Mouse (Mus musculus): ENCODE results near the gene Zcchc4. TPM values are rescaled to one million over a fixed set of nuclear protein-coding genes. Genes with fewer than 3 reads are reported as not detected.

Zcchc4 gene
- polyA plus RNA-seq, 1 experiment, result 3.4 TPM

DNA sequence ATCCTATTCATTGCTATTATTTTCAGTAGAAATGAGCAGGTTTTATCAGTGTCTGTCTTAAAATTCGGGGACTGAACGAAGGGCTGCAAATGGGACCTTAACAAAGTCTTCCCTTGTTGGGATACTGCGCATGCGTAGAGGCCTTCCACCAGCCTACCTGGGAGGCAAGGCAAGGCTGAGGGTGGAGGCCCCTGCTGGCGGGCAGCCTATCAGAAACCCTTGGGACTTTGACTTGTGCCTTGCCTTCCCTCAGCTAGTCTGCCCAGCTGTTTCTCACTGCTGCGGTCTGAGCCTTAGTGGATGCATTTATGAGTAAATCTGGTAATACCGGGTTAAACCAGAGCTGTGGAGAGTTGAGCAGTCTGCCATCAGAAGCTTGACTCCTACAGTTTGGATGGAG, 38.1 kb downstream of the Zcchc4 start:
- H3K27ac ChIP-seq (ENCODE audit: insufficient read depth, low read depth, low read length), result no peak overlapping the region
- H3K27me3 ChIP-seq (ENCODE audit: control insufficient read depth, insufficient read depth, low read length), result no peaks in the 10 kb centered on the region
- TF ChIP-seq CTCF (IDR thresholded peaks at IDR 0.05; ENCODE audit: extremely low read depth, insufficient read length, insufficient replicate concordance, low read depth, low read length), result no peak
- TF ChIP-seq POLR2A (IDR thresholded peaks at IDR 0.05; ENCODE audit: low read depth, low read length), result no peak
- WGBS, result 51% methylated on average over 7 of the region's 7 CpGs
- peaks cover 21% of the 10 kb centered on the region for H3K36me3 ChIP-seq (ENCODE audit: control insufficient read depth, insufficient read depth, low read length)
- H3K4me3 ChIP-seq (ENCODE audit: low read depth, low read length), result no peak overlapping the region
- H3K4me1 ChIP-seq (ENCODE audit: control insufficient read depth, insufficient read depth, insufficient read length, low read length), result peaks cover 3% of the 10 kb centered on the region; the same call in 1 of the 2 replicates

GRCm38 (mm10) chr5:52818676-52819075, 43.5 kb downstream of the Zcchc4 start:
- TF ChIP-seq CTCF (IDR thresholded peaks at IDR 0.05; ENCODE audit: extremely low read depth, insufficient read length, insufficient replicate concordance, low read depth, low read length) (no peak), POLR2A (IDR thresholded peaks at IDR 0.05; ENCODE audit: low read depth, low read length) (no peak)
- no peaks in the 10 kb centered on the region for H3K27me3 ChIP-seq (ENCODE audit: control insufficient read depth, insufficient read depth, low read length)
- H3K27ac ChIP-seq (ENCODE audit: insufficient read depth, low read depth, low read length), result no peak overlapping the region
- no peak overlapping the region for H3K4me3 ChIP-seq (ENCODE audit: low read depth, low read length)
- peaks cover 2% of the 10 kb centered on the region; the same call in 1 of the 2 replicates for H3K4me1 ChIP-seq (ENCODE audit: control insufficient read depth, insufficient read depth, insufficient read length, low read length)
- 92% methylated on average over 7 of the region's 7 CpGs for WGBS
- H3K36me3 ChIP-seq (ENCODE audit: control insufficient read depth, insufficient read depth, low read length), result peaks cover 27% of the 10 kb centered on the region

GRCm38 (mm10) chr5:52821691-52822090, 46.5 kb downstream of the Zcchc4 start:
- 20% methylated on average over 3 of the region's 3 CpGs for WGBS

DNA sequence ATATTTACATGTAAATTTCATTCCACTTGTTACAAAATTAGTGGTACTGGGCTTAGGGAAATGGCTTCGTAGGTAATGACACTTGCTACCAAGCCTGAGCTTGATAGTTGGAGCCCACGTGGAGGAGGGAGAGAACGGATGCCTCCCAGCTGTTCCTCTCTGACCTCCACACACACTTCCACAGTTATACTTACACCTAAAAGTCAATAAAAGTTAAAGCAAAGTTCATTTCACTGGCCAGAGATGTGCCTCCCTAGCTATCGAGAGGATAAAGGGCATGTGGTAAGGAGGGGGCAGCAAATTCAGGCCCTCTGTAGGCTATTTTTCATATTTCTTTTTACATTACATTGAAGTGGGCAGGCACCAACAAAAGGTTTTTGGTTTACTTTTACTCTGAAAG, 52.7 kb downstream of the Zcchc4 start:
- no peaks in the 10 kb centered on the region for H3K27me3 ChIP-seq (ENCODE audit: control insufficient read depth, insufficient read depth, low read length)
- TF ChIP-seq CTCF (IDR thresholded peaks at IDR 0.05; ENCODE audit: extremely low read depth, insufficient read length, insufficient replicate concordance, low read depth, low read length) (no peak), POLR2A (IDR thresholded peaks at IDR 0.05; ENCODE audit: low read depth, low read length) (no peak)
- H3K4me3 ChIP-seq (ENCODE audit: low read depth, low read length), result no peak overlapping the region
- no peaks in the 10 kb centered on the region for H3K4me1 ChIP-seq (ENCODE audit: control insufficient read depth, insufficient read depth, insufficient read length, low read length)
- H3K36me3 ChIP-seq (ENCODE audit: control insufficient read depth, insufficient read depth, low read length), result peaks cover 7% of the 10 kb centered on the region
- 47% methylated on average over 4 of the region's 4 CpGs for WGBS
- no peak overlapping the region for H3K27ac ChIP-seq (ENCODE audit: insufficient read depth, low read depth, low read length)

More at GRCm38 (mm10) chr5:52821691-52822090, 46.5 kb downstream of the Zcchc4 start:
- H3K4me1 ChIP-seq (ENCODE audit: control insufficient read depth, insufficient read depth, insufficient read length, low read length), result no peaks in the 10 kb centered on the region
- peaks cover 21% of the 10 kb centered on the region for H3K36me3 ChIP-seq (ENCODE audit: control insufficient read depth, insufficient read depth, low read length)
- H3K4me3 ChIP-seq (ENCODE audit: low read depth, low read length), result no peak overlapping the region
- H3K27ac ChIP-seq (ENCODE audit: insufficient read depth, low read depth, low read length), result no peak overlapping the region
- TF ChIP-seq POLR2A (IDR thresholded peaks at IDR 0.05; ENCODE audit: low read depth, low read length) (no peak), CTCF (IDR thresholded peaks at IDR 0.05; ENCODE audit: extremely low read depth, insufficient read length, insufficient replicate concordance, low read depth, low read length) (no peak)
- H3K27me3 ChIP-seq (ENCODE audit: control insufficient read depth, insufficient read depth, low read length), result no peaks in the 10 kb centered on the region

GRCm38 (mm10) chr5:52833005-52833404, 57.8 kb downstream of the Zcchc4 start:
- Histone ChIP-seq H3K27ac (ENCODE audit: insufficient read depth, low read depth, low read length) (no peak overlapping the region), H3K4me1 (ENCODE audit: control insufficient read depth, insufficient read depth, insufficient read length, low read length) (peaks cover 4% of the 10 kb centered on the region; the same call in 1 of the 2 replicates), H3K27me3 (ENCODE audit: control insufficient read depth, insufficient read depth, low read length) (no peaks in the 10 kb centered on the region), H3K4me3 (ENCODE audit: low read depth, low read length) (no peak overlapping the region), H3K36me3 (ENCODE audit: control insufficient read depth, insufficient read depth, low read length) (peaks cover 3% of the 10 kb centered on the region; the same call in 1 of the 2 replicates)
- TF ChIP-seq CTCF (IDR thresholded peaks at IDR 0.05; ENCODE audit: extremely low read depth, insufficient read length, insufficient replicate concordance, low read depth, low read length) (no peak), POLR2A (IDR thresholded peaks at IDR 0.05; ENCODE audit: low read depth, low read length) (no peak)

- WGBS, result under 1% methylated on average over 50 of the region's 50 CpGs
- Histone ChIP-seq H3K4me3 (ENCODE audit: low read depth, low read length) (peak within 1 kb of the TSS; percentile 83), H3K36me3 (ENCODE audit: control insufficient read depth, insufficient read depth, low read length) (peaks cover 4% of the 10 kb centered on the region; the same call in 1 of the 2 replicates), H3K27me3 (ENCODE audit: control insufficient read depth, insufficient read depth, low read length) (no peaks in the 10 kb centered on the region), H3K4me1 (ENCODE audit: control insufficient read depth, insufficient read depth, insufficient read length, low read length) (peaks cover 4% of the 10 kb centered on the region; the same call in 1 of the 2 replicates), H3K27ac (ENCODE audit: insufficient read depth, low read depth, low read length) (peak within 1 kb of the TSS; percentile 70)
- TF ChIP-seq POLR2A (IDR thresholded peaks at IDR 0.05; ENCODE audit: low read depth, low read length) (peak; percentile 78; the same call in 1 of the 2 replicates), CTCF (IDR thresholded peaks at IDR 0.05; ENCODE audit: extremely low read depth, insufficient read length, insufficient replicate concordance, low read depth, low read length) (no peak)
These were observed 58.6 kb downstream of the Zcchc4 start, which contains the start of gene Anapc4 for GRCm38 (mm10) chr5:52833761-52834274. Anapc4 (plus strand) TSS chr5:52834012.

- WGBS, result 7% methylated on average over 8 of the region's 8 CpGs
- H3K27ac ChIP-seq (ENCODE audit: insufficient read depth, low read depth, low read length), result peak overlapping the region; percentile 70
- peak overlapping the region; percentile 83 for H3K4me3 ChIP-seq (ENCODE audit: low read depth, low read length)
- TF ChIP-seq CTCF (IDR thresholded peaks at IDR 0.05; ENCODE audit: extremely low read depth, insufficient read length, insufficient replicate concordance, low read depth, low read length) (no peak), POLR2A (IDR thresholded peaks at IDR 0.05; ENCODE audit: low read depth, low read length) (no peak)
- H3K4me1 ChIP-seq (ENCODE audit: control insufficient read depth, insufficient read depth, insufficient read length, low read length), result peaks cover 4% of the 10 kb centered on the region; the same call in 1 of the 2 replicates
- no peaks in the 10 kb centered on the region for H3K27me3 ChIP-seq (ENCODE audit: control insufficient read depth, insufficient read depth, low read length)
- H3K36me3 ChIP-seq (ENCODE audit: control insufficient read depth, insufficient read depth, low read length), result peaks cover 6% of the 10 kb centered on the region
These were observed 59.2 kb downstream of the Zcchc4 start for GRCm38 (mm10) chr5:52834386-52834785.

Measured in small intestine, adult 2 months (tissue).